Mouse (Mus musculus): ENCODE measurements at regions not wholly inside any gene's neighbourhood (a gene's known extent, or its start where the extent isn't known, plus 50 kb on each side); places are given as distances from the start of the nearest gene placed in this dataset.

GRCm38 (mm10) chr4:127862875-127863274 lies 107.9 kb downstream of the CK137956 start:
- DNase-seq (ENCODE audit: low spot score in 2 of 2), result no peak

GRCm38 (mm10) chr4:127861319-127862117 lies 109.2 kb downstream of the CK137956 start:
- no peak for DNase-seq (ENCODE audit: low spot score in 2 of 2)

DNA sequence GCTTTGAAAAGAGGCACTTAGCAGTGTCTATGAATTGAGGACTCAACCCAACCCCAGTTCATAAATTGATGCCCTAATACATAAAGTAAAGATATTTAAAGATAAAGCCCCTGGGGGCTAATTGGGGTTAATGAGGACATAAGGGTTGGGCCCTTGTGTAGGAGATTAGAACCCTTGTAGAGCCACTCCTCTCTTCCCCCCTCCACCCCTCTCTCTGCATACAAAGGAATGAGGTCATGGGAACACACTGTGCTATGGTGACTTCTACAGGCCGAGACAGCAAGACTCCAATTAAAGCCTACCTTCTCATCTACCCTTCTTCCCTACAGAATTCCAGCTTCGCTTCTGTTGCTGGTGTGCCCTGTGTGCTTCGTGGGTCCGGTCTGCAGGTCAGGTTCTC lies 110.5 kb downstream of the CK137956 start:
- DNase-seq (ENCODE audit: low spot score in 2 of 2), result no peak

- no peak for DNase-seq (ENCODE audit: low spot score in 2 of 2)
Measured at GRCm38 (mm10) chr4:127859505-127859904, 111.2 kb downstream of the CK137956 start.

DNA sequence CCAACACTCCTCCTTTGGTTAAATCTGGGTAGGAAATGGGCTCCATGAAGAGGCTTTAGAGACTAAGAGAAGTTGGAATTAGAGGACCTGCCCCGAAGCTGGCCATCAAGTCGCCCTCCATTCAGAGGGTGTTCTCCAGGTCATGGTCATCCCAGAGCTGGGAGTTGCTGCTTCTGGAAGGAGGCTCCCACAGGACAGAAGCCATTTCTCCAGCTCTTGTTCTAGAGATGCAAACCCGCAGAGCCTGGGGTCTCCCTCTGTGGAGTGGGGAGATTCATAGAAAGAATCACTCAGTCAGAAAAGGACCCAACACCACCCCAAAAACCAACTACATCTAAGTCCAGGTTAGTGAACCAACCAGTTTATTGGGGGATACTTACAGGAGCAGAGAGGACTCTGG lies 112.2 kb downstream of the CK137956 start:
- no peak for DNase-seq (ENCODE audit: low spot score in 2 of 2)

GRCm38 (mm10) chr4:127855836-127856235 lies 114.9 kb downstream of the CK137956 start:
- no peak for DNase-seq (ENCODE audit: low spot score in 2 of 2)

GRCm38 (mm10) chr4:127854776-127855409 lies 115.9 kb downstream of the CK137956 start:
- DNase-seq (ENCODE audit: low spot score in 2 of 2), result no peak

GRCm38 (mm10) chr4:127849306-127849705 lies 121.4 kb downstream of the CK137956 start:
- no peak for DNase-seq (ENCODE audit: low spot score in 2 of 2)

DNA sequence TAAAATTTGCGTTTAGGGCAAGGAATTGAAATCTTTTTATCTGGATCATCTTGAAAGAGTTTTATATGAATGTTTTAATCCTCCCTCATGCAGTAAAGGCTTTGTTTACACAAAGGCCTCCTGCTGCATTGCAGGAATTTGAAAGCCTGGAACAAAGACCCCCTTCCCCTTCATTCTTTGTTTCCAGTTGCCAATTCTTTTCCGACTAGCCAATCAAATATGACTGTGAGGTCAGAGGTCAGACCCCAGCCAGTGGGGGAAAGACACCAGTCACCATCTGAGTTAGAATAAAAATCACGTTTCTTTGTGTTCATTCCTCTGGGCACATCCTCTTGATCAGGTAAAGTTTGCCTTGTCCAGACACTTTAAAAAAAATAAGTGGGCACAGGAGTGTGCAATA lies 124.4 kb downstream of the CK137956 start:
- DNase-seq (ENCODE audit: low spot score in 2 of 2), result no peak

- no peak for DNase-seq (ENCODE audit: low spot score in 2 of 2)
Measured at GRCm38 (mm10) chr4:127843421-127843820, 127.3 kb downstream of the CK137956 start.

- no peak for DNase-seq (ENCODE audit: low spot score in 2 of 2)
Measured at GRCm38 (mm10) chr4:127833668-127834067, 137.1 kb downstream of the CK137956 start.

DNA sequence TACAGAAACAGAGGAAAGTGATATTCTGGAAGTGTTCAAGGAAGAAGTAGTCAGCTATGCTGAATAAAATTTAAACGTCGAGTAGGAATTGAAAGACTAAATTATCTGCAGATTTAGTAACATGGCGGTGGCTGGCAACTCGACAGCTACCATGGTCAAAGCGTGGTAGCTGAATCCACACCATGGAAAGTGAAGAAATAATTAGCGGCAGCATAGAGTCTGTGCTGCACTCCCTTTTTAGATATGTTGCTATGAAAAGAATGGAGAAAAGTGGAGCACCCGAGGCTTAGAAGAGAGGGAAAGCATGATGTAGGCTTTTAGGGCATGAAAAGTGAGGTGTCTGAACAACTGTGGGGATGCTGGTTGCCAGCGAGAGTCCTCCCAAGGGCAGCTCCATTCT lies 143.8 kb downstream of the CK137956 start:
- DNase-seq (ENCODE audit: low spot score in 2 of 2), result no peak

GRCm38 (mm10) chr4:127819501-127819900 lies 151.2 kb downstream of the CK137956 start:
- DNase-seq (ENCODE audit: low spot score in 2 of 2), result no peak

- no peak for DNase-seq (ENCODE audit: low spot score in 2 of 2)
Measured at GRCm38 (mm10) chr4:127819009-127819408, 151.7 kb downstream of the CK137956 start.

DNA sequence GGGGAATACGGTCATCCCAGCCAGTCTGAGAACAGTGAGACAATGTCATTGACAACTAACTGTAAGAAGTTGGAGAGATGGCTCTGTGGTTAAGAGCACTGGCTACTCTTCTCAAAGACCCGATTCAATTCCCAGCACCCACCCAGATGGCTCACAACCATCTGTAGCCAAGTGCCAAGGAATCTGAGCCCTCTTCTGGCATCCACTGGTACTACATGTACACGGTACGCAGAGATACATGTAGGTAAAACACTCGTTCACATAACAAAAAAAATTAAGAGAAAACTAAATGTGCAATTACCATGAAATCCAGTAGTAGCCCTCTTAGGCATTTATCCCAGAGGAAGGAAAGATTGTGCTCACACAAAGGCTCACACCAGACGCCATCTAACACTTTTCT lies 156.1 kb downstream of the CK137956 start:
- no peak for DNase-seq (ENCODE audit: low spot score in 2 of 2)

GRCm38 (mm10) chr4:127812047-127812545 lies 158.7 kb downstream of the CK137956 start:
- DNase-seq (ENCODE audit: low spot score in 2 of 2), result no peak

- no peak for DNase-seq (ENCODE audit: low spot score in 2 of 2)
Measured at GRCm38 (mm10) chr4:127810899-127811510, 159.7 kb downstream of the CK137956 start.

DNA sequence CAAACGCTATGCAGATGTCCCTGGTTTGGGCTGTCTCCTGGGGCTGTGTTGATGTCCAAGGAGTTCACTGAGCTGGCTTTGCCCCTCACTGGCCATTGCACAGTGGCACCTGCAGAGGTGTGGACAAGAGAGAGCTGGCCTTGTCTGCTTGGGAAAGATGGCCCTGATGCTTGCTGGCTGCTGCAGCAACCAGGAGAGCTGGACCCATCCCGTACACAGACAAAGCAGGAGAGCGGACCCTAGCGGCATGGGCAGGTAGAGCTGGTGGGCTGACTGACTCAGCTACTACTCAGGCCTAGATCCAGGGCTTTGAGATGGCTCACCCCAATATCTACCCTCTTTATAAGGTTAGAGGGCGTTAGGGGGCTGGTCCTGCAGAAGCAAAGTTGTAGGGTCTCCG lies 161.7 kb downstream of the CK137956 start:
- no peak for DNase-seq (ENCODE audit: low spot score in 2 of 2)

DNA sequence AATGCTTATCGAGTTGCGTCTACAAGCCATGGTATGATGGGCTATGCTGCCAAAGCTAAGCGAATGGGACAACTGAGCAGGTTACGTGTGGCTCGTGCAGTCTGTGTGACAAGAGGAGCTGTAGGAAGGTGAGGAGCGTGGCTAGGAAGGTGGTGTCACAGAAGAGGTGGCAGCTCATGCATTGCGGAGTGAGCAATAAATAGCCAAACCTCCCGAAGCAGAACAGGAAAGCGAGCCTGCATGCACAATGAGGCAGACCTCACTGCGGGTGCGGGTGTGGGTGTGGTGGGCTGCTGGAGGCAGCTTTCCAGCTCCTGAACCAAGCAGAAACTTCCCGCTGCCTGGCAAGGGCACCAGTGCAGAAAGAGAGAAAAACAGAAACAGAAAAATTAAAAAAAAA lies 181.5 kb downstream of the CK137956 start:
- DNase-seq (ENCODE audit: low spot score in 2 of 2), result no peak

DNA sequence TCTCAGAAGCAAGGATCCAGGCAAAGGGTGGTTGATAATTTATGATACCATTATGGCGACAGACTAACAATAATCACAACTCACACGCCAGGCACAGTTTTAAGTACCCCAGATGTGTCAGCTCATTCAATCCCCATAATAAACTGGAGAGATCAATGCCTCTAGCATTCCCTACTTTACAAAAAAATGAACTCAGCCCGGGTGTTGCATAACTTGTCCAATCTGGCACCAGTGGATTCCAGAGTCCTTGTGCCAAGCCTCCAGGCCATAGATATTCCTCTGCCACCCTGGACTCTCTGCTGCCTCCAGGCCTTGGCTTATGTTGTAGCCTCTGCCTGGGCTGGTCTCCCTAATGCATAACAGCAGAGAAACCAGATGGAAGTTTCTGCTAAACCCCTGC lies 185.0 kb downstream of the CK137956 start:
- no peak for DNase-seq (ENCODE audit: low spot score in 2 of 2)

GRCm38 (mm10) chr4:127771966-127772500 lies 198.7 kb downstream of the CK137956 start:
- no peak for DNase-seq (ENCODE audit: low spot score in 2 of 2)

- DNase-seq (ENCODE audit: low spot score in 2 of 2), result no peak
Measured at GRCm38 (mm10) chr4:127763736-127764135, 207.0 kb downstream of the CK137956 start.

Data from urinary bladder, adult 18-20 months (tissue).